9 mouse cellular contexts compared by ENCODE assay signal in genomic region chr11:29245988-29246387, GRCm38 (mm10). TPM values are rescaled to one million over a fixed set of nuclear protein-coding genes. Genes with fewer than 3 reads are reported as not detected.
A peak's percentile ranks its signal among the peaks of the same experiment; 100 is the strongest.
DNase-seq lines count a peak whose midpoint lies in the region; ATAC-seq and TF ChIP-seq lines count a peak whose summit lies in the region.
"Had no signal": no experiment of that assay in that cellular context is flagged by ENCODE, and none has a peak within 500 bp of the region (broad histone marks: within the 10 kb centered on the region; RNA-seq: fewer than 3 reads in every experiment).

No protein-coding gene starts in this region.

- H3K36me3 ChIP-seq in heart, embryonic 12.5 days: peaks cover 21% of the 10 kb centered on the region
- no peaks in the 10 kb centered on the region; the same call in 1 of the 2 replicates for H3K36me3 ChIP-seq in ES-Bruce4 (ENCODE audit: control insufficient read depth, insufficient read depth, low read length, poor library complexity, severe bottlenecking)
- H3K36me3 ChIP-seq in hindbrain, embryonic 11.5 days (ENCODE audit: control insufficient read depth, insufficient read depth, low read length): 0 out of 2 replicates have a peak, but pooled peaks cover 5% of the 10 kb centered on the region
- peaks cover 32% of the 10 kb centered on the region for H3K36me3 ChIP-seq in midbrain, embryonic 10.5 days

- H3K4me3 ChIP-seq in heart, embryonic 12.5 days: peak overlapping the region; percentile 99
- H3K4me3 ChIP-seq in ES-Bruce4 (ENCODE audit: low read depth, low read length): no peak overlapping the region
- peak overlapping the region; percentile 77 for H3K4me3 ChIP-seq in hindbrain, embryonic 11.5 days (ENCODE audit: low read depth, low read length)
- H3K4me3 ChIP-seq in midbrain, embryonic 10.5 days: peak overlapping the region; percentile 78

- 65% methylated on average over 4 of the region's 4 CpGs for WGBS in heart, embryonic 12.5 days
- 79% methylated on average over 4 of the region's 4 CpGs for WGBS in hindbrain, embryonic 11.5 days
- 79% methylated on average over 4 of the region's 4 CpGs for WGBS in midbrain, embryonic 10.5 days

- no peak for DNase-seq in heart, adult 18-20 months
- no peak for DNase-seq in hindbrain, embryonic 11.5 days (ENCODE audit: low spot score)
- DNase-seq in midbrain, embryonic 10.5 days (ENCODE audit: low spot score): no peak
- DNase-seq in embryo, embryonic 11 days: no peak
- no peak for DNase-seq in urinary bladder, adult 18-20 months (ENCODE audit: low spot score in 2 of 2)
- DNase-seq: cerebellum, adult 11-12 months had no signal

- no peak overlapping the region for H3K27ac ChIP-seq in heart, embryonic 12.5 days (ENCODE audit: poor library complexity, severe bottlenecking)
- H3K27ac ChIP-seq in ES-Bruce4 (ENCODE audit: insufficient read depth, low read length): no peak overlapping the region
- H3K27ac ChIP-seq in hindbrain, embryonic 11.5 days (ENCODE audit: low read depth, low read length): no peak overlapping the region
- H3K27ac ChIP-seq in midbrain, embryonic 10.5 days (replicated peaks): no peak overlapping the region

- ATAC-seq in heart, embryonic 12.5 days (ENCODE audit: insufficient number of reproducible peaks, low FRiP score): no peak
- no peak for ATAC-seq in hindbrain, embryonic 11.5 days (ENCODE audit: low FRiP score)
- ATAC-seq in granulocyte monocyte progenitor cell, adult 5-6 weeks (replicated peaks; ENCODE audit: poor library complexity, severe bottlenecking): no peak

- no peak for TF ChIP-seq EP300 in ES-Bruce4 (IDR thresholded peaks at IDR 0.05; ENCODE audit: insufficient read depth, low read depth, low read length)

- H3K9me3 ChIP-seq in heart, embryonic 12.5 days (replicated peaks): no peaks in the 10 kb centered on the region
- H3K9me3 ChIP-seq in ES-Bruce4 (replicated peaks; ENCODE audit: control insufficient read depth, insufficient read depth, low read length, poor library complexity, severe bottlenecking): no peaks in the 10 kb centered on the region
- no peaks in the 10 kb centered on the region for H3K9me3 ChIP-seq in hindbrain, embryonic 11.5 days (ENCODE audit: control insufficient read depth, low read length)
- no peaks in the 10 kb centered on the region for H3K9me3 ChIP-seq in midbrain, embryonic 10.5 days (replicated peaks)

- TF ChIP-seq POLR2A in ES-Bruce4 (IDR thresholded peaks at IDR 0.05; ENCODE audit: insufficient read depth, low read length): no peak

- H3K4me1 ChIP-seq in heart, embryonic 12.5 days (replicated peaks): peaks cover 8% of the 10 kb centered on the region; the same call in 1 of the 2 replicates
- no peaks in the 10 kb centered on the region for H3K4me1 ChIP-seq in ES-Bruce4 (ENCODE audit: control insufficient read depth, insufficient read depth, low read length)
- no peaks in the 10 kb centered on the region for H3K4me1 ChIP-seq in hindbrain, embryonic 11.5 days (replicated peaks; ENCODE audit: control insufficient read depth, insufficient read depth, low read length)
- H3K4me1 ChIP-seq in midbrain, embryonic 10.5 days: peaks cover 16% of the 10 kb centered on the region

- peak overlapping the region; percentile 95 for H3K4me2 ChIP-seq in heart, embryonic 12.5 days
- H3K4me2 ChIP-seq in hindbrain, embryonic 11.5 days (replicated peaks; ENCODE audit: low read depth, low read length): peak overlapping the region; percentile 64

- no peaks in the 10 kb centered on the region for H3K27me3 ChIP-seq in heart, embryonic 12.5 days (replicated peaks)
- H3K27me3 ChIP-seq in ES-Bruce4 (ENCODE audit: control insufficient read depth, insufficient read depth, low read length, poor library complexity, severe bottlenecking): no peaks in the 10 kb centered on the region
- no peaks in the 10 kb centered on the region for H3K27me3 ChIP-seq in hindbrain, embryonic 11.5 days (ENCODE audit: control insufficient read depth, insufficient read depth, low read length)
- 0 out of 2 replicates have a peak, but pooled peaks cover 6% of the 10 kb centered on the region for H3K27me3 ChIP-seq in midbrain, embryonic 10.5 days (ENCODE audit: low read depth, poor library complexity, severe bottlenecking)

- peak overlapping the region; percentile 61; the same call in 1 of the 2 replicates for H3K9ac ChIP-seq in heart, embryonic 12.5 days
- 0 out of 2 replicates have a peak overlapping the region, but pooled peaks have one; percentile 54 for H3K9ac ChIP-seq in ES-Bruce4 (ENCODE audit: low read depth, poor library complexity, severe bottlenecking)
- H3K9ac ChIP-seq in hindbrain, embryonic 11.5 days (ENCODE audit: low read depth, low read length): no peak overlapping the region

- TF ChIP-seq CTCF in ES-Bruce4 (IDR thresholded peaks at IDR 0.05; ENCODE audit: low read depth, low read length): no peak

RNA-seq across cellular contexts. Expression of gene Cfap36, which starts 1.2 kb away (rescaled TPM):
- 52.7 and 53.1 TPM in 2 replicates for polyA plus RNA-seq in heart, embryonic 12.5 days (2016; fragmentation: Nextera tagmentation; extraction: Ambion mirVana)
- 10 to 100 TPM; 13.7 to 17.4 TPM for total RNA-seq in heart, adult 18-20 months (2021)
- polyA plus RNA-seq in ES-Bruce4 (2011; ENCODE audit: insufficient read depth, insufficient read length, low read depth, missing spikeins): 26.8 and 28.4 TPM in 2 replicates
- 85.1 and 91.6 TPM in 2 replicates for polyA plus RNA-seq in hindbrain, embryonic 11.5 days (2014; fragmentation: Nextera tagmentation; extraction: Ambion mirVana)
- polyA plus RNA-seq in midbrain, embryonic 10.5 days (2016; fragmentation: Nextera tagmentation; extraction: Ambion mirVana): 64.1 and 67.6 TPM in 2 replicates
- 21.8 and 29.7 TPM in 2 replicates for total RNA-seq in granulocyte monocyte progenitor cell, adult 5-6 weeks (2014; fragmentation: Nextera tagmentation)
- total RNA-seq in granulocyte monocyte progenitor cell, adult 5-6 weeks (2017): 43.6 and 54.9 TPM in 2 replicates
